Mouse (Mus musculus): Measurements from ENCODE around the gene Ssb. TPM values are rescaled to one million over a fixed set of nuclear protein-coding genes. Genes with fewer than 3 reads are reported as not detected.

The Ssb gene
- polyA plus RNA-seq, 1 experiment from 2014 or later = 239 TPM

DNA sequence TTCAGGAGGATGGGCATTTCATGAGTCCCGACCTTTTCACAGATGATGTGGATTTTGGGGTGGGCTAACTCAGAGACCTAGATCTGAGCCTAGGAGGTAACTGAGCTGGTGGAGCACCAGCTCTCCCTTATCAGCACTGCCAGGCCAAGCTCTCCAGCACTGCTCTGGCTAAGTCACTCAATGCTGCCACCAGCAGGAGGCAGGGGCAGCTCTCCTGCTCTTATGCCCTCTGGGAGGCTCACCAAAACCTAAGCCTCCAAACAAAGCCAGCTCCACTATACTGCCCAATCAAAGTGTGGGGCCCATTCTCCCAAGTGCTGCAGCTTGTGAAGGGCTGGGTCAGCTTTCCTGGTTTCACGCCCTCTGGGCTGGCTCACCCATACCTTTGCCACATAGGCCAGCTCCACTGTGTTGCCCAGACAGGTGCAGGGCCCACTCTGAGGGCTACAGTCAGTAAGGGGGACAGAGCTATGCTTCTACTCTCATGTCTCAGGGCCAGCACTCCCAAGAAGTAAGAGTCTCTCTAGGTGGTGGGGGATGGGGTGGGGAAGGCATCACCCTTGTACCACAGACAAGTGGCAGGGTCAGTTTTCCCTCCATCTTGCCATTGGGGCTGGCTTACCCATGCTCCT lies 9.8 kb upstream of the Ssb start:
- Histone ChIP-seq H3K4me2 (ENCODE audit: low read length) (no peak overlapping the region), H3K4me1 (ENCODE audit: control insufficient read depth, insufficient read depth, low read depth, low read length) (no peaks in the 10 kb centered on the region), H3K27ac (ENCODE audit: low read depth, low read length) (no peak overlapping the region), H3K9ac (ENCODE audit: low read depth, low read length) (no peak overlapping the region), H3K4me3 (ENCODE audit: low read length) (no peak overlapping the region), H3K9me3 (ENCODE audit: control insufficient read depth, low read length) (no peaks in the 10 kb centered on the region), H3K36me3 (ENCODE audit: control insufficient read depth, insufficient read depth, low read length) (no peaks in the 10 kb centered on the region), H3K27me3 (replicated peaks; ENCODE audit: control insufficient read depth, insufficient read depth, low read length) (no peaks in the 10 kb centered on the region)
- 76% methylated on average over 2 of the region's 2 CpGs for whole genome bisulfite sequencing
- no peak for ATAC-seq

DNA sequence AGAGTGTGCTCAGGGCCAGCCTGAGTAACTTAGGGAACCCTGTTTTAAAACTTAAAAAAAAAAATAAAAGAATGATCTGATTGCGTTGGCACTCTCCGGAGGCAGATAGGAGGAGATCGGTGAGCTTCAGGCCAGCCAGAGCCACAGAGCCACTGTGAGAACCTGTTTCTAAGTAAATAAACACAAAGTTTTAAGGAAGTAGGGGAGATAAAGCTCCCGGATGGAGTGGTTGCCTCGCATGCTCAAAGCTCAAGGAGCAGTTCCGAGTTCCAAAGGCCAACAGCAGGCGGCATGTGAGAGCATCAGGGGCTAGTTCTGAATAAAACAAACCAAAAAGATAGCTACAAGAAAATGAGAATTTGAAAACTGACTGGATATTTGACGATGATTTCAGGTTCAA lies 5.0 kb upstream of the Ssb start:
- Histone ChIP-seq H3K4me1 (ENCODE audit: control insufficient read depth, insufficient read depth, low read depth, low read length) (no peaks in the 10 kb centered on the region), H3K4me2 (ENCODE audit: low read length) (no peak overlapping the region), H3K27me3 (replicated peaks; ENCODE audit: control insufficient read depth, insufficient read depth, low read length) (no peaks in the 10 kb centered on the region), H3K9me3 (ENCODE audit: control insufficient read depth, low read length) (no peaks in the 10 kb centered on the region), H3K27ac (ENCODE audit: low read depth, low read length) (no peak overlapping the region), H3K36me3 (ENCODE audit: control insufficient read depth, insufficient read depth, low read length) (no peaks in the 10 kb centered on the region), H3K4me3 (ENCODE audit: low read length) (no peak overlapping the region), H3K9ac (ENCODE audit: low read depth, low read length) (no peak overlapping the region)
- WGBS = 66% methylated on average over 8 of the region's 8 CpGs
- ATAC-seq = no peak

DNA sequence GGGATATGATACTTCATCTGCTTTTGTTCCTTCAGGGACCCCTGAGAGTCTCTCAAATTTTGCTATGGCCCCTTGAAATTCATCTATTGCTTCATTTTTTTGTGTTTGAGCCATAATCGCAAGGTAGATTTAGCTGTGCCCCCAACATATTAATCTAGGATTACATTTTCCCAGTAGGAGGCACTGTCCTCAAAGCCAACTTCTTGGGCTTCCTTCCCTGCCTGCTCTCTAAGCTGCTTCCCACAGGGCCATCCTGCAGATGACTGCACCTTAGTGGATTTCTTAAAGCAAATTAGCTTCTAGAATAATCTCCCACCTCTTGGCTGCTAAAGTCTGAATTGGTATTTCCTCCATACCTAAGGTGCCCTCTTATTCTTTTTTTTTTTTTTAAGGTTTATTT lies 3.5 kb upstream of the Ssb start:
- no peaks in the 10 kb centered on the region for H3K36me3 ChIP-seq (ENCODE audit: control insufficient read depth, insufficient read depth, low read length)
- no peak for ATAC-seq
- no peaks in the 10 kb centered on the region for H3K27me3 ChIP-seq (replicated peaks; ENCODE audit: control insufficient read depth, insufficient read depth, low read length)
- H3K4me3 ChIP-seq (ENCODE audit: low read length) = no peak overlapping the region
- H3K4me1 ChIP-seq (ENCODE audit: control insufficient read depth, insufficient read depth, low read depth, low read length) = peaks cover 8% of the 10 kb centered on the region
- no peak overlapping the region for H3K27ac ChIP-seq (ENCODE audit: low read depth, low read length)
- WGBS = 92% methylated on average over 1 of the region's 1 CpGs
- H3K4me2 ChIP-seq (ENCODE audit: low read length) = no peak overlapping the region
- H3K9me3 ChIP-seq (ENCODE audit: control insufficient read depth, low read length) = no peaks in the 10 kb centered on the region
- H3K9ac ChIP-seq (ENCODE audit: low read depth, low read length) = no peak overlapping the region

DNA sequence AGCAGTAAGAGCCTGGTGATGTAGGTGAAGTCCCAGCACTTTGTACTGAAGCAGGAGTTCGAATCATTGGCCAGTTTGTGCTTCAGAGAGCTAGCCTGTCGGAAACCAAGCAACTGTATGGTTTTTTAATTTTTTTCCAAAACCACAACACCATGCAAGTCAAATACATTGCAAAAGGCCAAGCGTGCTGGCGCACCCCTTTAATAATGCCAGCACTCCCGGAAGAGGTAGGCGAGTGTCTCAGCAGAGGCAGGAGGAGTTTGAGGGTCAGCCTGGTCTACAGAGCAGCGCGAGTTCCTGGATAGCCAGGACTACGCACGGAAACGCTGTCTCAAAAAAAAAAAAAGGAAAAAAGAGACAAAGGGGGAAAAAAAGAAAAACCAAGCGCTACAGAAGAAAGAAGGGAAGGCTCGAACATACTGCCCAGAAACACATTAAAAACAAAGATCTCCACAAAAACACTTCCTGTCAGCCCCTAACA lies 350 bp upstream of the Ssb start:
- 10% methylated on average over 13 of the region's 13 CpGs for WGBS
- peak overlapping the region; percentile 99 for H3K4me3 ChIP-seq (ENCODE audit: low read length)
- peaks cover 18% of the 10 kb centered on the region for H3K4me1 ChIP-seq (ENCODE audit: control insufficient read depth, insufficient read depth, low read depth, low read length)
- no peaks in the 10 kb centered on the region for H3K27me3 ChIP-seq (replicated peaks; ENCODE audit: control insufficient read depth, insufficient read depth, low read length)
- peak overlapping the region; percentile 93 for H3K27ac ChIP-seq (ENCODE audit: low read depth, low read length)
- ATAC-seq = peak; percentile 68
- H3K36me3 ChIP-seq (ENCODE audit: control insufficient read depth, insufficient read depth, low read length) = no peaks in the 10 kb centered on the region
- H3K4me2 ChIP-seq (ENCODE audit: low read length) = peak overlapping the region; percentile 84
- H3K9ac ChIP-seq (ENCODE audit: low read depth, low read length) = peak overlapping the region; percentile 98
- H3K9me3 ChIP-seq (ENCODE audit: control insufficient read depth, low read length) = no peaks in the 10 kb centered on the region

DNA sequence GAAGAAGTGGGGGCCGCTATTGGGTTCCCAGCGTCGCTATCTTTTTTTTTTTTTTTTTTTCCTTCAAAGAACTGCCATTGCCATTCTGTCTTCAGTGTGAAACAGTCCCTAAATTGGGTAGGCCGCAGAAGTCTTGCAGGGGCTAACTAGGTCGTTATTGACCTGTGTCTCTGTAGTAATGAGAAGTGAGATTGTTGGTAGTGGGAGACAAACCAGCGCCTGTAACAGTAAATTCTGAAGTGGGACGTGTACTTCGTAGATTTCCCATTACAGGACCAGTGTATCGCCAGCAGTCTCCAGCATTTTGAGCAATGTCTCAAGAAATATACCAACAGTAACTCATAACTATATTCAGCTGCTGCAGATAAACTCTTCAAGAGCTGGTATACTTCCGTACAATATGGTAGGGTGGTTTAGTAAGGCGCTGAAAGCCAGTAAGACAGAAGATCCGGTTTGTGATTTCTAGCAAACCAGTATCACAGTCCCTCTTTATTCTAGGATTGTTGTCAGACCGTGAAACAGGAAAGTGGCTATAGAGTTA lies 825 bp downstream of the Ssb start:
- no peaks in the 10 kb centered on the region for H3K27me3 ChIP-seq (replicated peaks; ENCODE audit: control insufficient read depth, insufficient read depth, low read length)
- 3% methylated on average over 13 of the region's 13 CpGs for WGBS
- H3K4me3 ChIP-seq (ENCODE audit: low read length) = peak overlapping the region; percentile 99
- ATAC-seq = no peak
- peak overlapping the region; percentile 93; the same call in 1 of the 2 replicates for H3K27ac ChIP-seq (ENCODE audit: low read depth, low read length)
- H3K9me3 ChIP-seq (ENCODE audit: control insufficient read depth, low read length) = no peaks in the 10 kb centered on the region
- peaks cover 2% of the 10 kb centered on the region; the same call in 1 of the 2 replicates for H3K36me3 ChIP-seq (ENCODE audit: control insufficient read depth, insufficient read depth, low read length)
- peak overlapping the region; percentile 72 for H3K4me2 ChIP-seq (ENCODE audit: low read length)
- H3K9ac ChIP-seq (ENCODE audit: low read depth, low read length) = peak overlapping the region; percentile 98
- peaks cover 18% of the 10 kb centered on the region for H3K4me1 ChIP-seq (ENCODE audit: control insufficient read depth, insufficient read depth, low read depth, low read length)

DNA sequence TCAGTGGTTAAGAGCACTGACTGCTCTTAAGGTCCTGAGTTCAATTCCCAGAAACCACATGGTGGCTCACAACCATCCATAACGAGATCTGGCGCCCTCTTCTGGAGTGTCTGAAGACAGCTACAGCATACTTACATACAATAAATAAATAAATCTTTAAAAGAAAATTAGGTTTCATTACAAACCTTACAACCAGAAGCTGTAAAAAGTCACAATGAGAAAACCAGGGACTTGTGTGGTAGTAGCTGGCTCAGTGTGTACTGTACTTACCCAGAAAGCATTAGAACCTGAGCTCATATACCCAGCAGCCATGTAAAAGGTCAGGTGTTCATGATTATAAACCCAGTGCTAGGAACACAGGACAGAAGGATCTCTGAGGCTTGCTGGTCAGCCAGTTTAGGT lies 22.6 kb downstream of the Ssb start:
- Histone ChIP-seq H3K27ac (ENCODE audit: low read depth, low read length) (no peak overlapping the region), H3K9ac (ENCODE audit: low read depth, low read length) (no peak overlapping the region), H3K36me3 (ENCODE audit: control insufficient read depth, insufficient read depth, low read length) (no peaks in the 10 kb centered on the region), H3K9me3 (ENCODE audit: control insufficient read depth, low read length) (no peaks in the 10 kb centered on the region), H3K4me1 (ENCODE audit: control insufficient read depth, insufficient read depth, low read depth, low read length) (peaks cover 6% of the 10 kb centered on the region; the same call in 1 of the 2 replicates), H3K27me3 (replicated peaks; ENCODE audit: control insufficient read depth, insufficient read depth, low read length) (no peaks in the 10 kb centered on the region), H3K4me2 (ENCODE audit: low read length) (no peak overlapping the region), H3K4me3 (ENCODE audit: low read length) (no peak overlapping the region)
- no peak for ATAC-seq
- 67% methylated on average over 2 of the region's 2 CpGs for WGBS

DNA sequence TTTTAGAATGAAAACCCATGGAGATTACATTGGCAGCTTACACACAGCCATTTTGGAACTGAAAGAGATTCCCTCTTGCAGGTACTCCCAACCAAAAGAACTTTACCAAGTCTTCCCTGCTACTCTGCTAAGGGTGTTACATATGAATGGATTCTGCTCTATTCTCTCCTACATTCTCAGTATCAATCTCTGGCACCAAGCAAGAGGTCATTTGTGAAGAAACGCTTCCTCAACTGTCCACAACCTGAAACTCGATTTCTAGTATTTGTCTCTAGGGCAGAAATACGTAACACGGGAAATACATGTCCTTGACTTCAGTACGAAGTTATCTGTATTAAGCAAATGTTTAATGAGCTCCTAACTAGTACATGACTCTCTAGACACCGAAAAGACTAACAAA lies 23.2 kb downstream of the Ssb start:
- no peaks in the 10 kb centered on the region for H3K27me3 ChIP-seq (replicated peaks; ENCODE audit: control insufficient read depth, insufficient read depth, low read length)
- peak overlapping the region; percentile 66 for H3K4me3 ChIP-seq (ENCODE audit: low read length)
- no peak for ATAC-seq
- H3K9ac ChIP-seq (ENCODE audit: low read depth, low read length) = no peak overlapping the region
- peak overlapping the region; percentile 82 for H3K4me2 ChIP-seq (ENCODE audit: low read length)
- no peak overlapping the region for H3K27ac ChIP-seq (ENCODE audit: low read depth, low read length)
- peaks cover 6% of the 10 kb centered on the region; the same call in 1 of the 2 replicates for H3K4me1 ChIP-seq (ENCODE audit: control insufficient read depth, insufficient read depth, low read depth, low read length)
- no peaks in the 10 kb centered on the region for H3K9me3 ChIP-seq (ENCODE audit: control insufficient read depth, low read length)
- WGBS = 57% methylated on average over 6 of the region's 6 CpGs
- no peaks in the 10 kb centered on the region for H3K36me3 ChIP-seq (ENCODE audit: control insufficient read depth, insufficient read depth, low read length)

DNA sequence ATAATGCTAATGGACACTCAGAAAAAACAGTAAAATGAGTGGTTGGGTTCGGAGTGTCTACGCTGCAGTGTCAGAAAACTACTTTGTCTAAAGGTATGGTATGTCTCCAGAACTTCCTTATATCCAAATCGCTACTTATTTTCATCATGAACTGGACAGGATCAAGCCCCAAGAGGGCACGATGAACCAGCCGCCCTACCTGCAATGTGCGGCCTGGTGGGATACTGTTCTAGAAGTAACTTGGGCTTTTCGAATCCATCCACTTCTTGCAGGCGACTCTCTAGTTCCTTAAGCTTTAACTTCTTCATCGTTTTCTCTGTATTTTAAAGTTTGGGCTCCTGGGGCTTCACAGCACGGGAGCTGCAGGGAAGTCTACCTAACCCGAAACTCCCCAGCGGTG lies 23.7 kb downstream of the Ssb start:
- H3K9me3 ChIP-seq (ENCODE audit: control insufficient read depth, low read length) = no peaks in the 10 kb centered on the region
- peak; percentile 21; the same call in 1 of the 2 replicates for ATAC-seq
- no peaks in the 10 kb centered on the region for H3K27me3 ChIP-seq (replicated peaks; ENCODE audit: control insufficient read depth, insufficient read depth, low read length)
- WGBS = 6% methylated on average over 12 of the region's 12 CpGs
- peaks cover 6% of the 10 kb centered on the region; the same call in 1 of the 2 replicates for H3K4me1 ChIP-seq (ENCODE audit: control insufficient read depth, insufficient read depth, low read depth, low read length)
- peak overlapping the region; percentile 66 for H3K4me3 ChIP-seq (ENCODE audit: low read length)
- peak overlapping the region; percentile 68 for H3K27ac ChIP-seq (ENCODE audit: low read depth, low read length)
- no peaks in the 10 kb centered on the region for H3K36me3 ChIP-seq (ENCODE audit: control insufficient read depth, insufficient read depth, low read length)
- peak overlapping the region; percentile 82 for H3K4me2 ChIP-seq (ENCODE audit: low read length)
- H3K9ac ChIP-seq (ENCODE audit: low read depth, low read length) = peak overlapping the region; percentile 81

DNA sequence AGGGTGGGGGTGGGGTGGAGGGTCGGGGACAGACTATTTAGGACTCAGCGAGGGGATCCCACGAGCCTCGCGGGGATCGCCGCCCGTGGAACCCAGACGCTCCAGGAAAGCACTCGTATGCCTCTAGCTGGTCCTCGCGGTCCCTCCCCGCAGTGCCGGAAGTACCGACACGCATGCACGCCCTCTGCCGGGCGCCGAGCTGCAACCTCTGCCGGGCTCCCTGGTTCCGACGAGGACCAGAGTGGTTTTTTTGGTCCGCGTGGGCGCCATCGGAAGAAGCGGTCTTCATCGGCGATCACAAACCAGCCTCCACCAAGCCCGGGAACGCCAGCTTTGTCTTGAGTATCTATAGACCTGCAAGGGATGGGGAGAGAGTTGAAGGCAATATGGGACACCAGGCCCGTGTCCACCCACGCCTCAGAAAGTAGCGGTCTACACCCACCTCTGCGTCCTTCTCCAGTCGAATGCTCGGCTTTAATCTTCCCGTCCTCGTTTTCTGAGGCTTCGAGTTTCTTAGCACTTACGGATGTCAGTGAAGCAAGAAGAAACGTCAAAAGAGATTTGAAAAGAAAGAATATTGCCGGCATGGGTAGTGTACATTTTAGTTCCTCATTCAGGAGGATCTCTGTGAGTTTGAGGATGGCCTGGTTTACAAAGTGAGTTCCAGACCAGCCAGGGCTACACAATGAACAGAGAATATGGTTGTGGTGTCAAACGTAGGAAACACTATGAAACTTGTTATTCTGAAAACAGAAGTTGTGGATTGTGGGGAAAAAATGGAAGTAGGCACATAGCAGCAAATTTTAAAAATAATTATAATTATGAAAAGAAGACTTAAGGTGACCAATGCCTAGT lies 24.3 kb downstream of the Ssb start, which contains the start of gene Mettl5:
TSS of gene Mettl5 (minus strand) at position 165 of the 855 bp plus-strand sequence.
- WGBS = 1% methylated on average over 45 of the region's 45 CpGs
- peak; percentile 97 for ATAC-seq
- H3K36me3 ChIP-seq (ENCODE audit: control insufficient read depth, insufficient read depth, low read length) = no peaks in the 10 kb centered on the region
- no peaks in the 10 kb centered on the region for H3K27me3 ChIP-seq (replicated peaks; ENCODE audit: control insufficient read depth, insufficient read depth, low read length)
- H3K4me2 ChIP-seq (ENCODE audit: low read length) = peak within 1 kb of the TSS; percentile 82
- H3K4me3 ChIP-seq (ENCODE audit: low read length) = peak within 1 kb of the TSS; percentile 66
- peaks cover 6% of the 10 kb centered on the region; the same call in 1 of the 2 replicates for H3K4me1 ChIP-seq (ENCODE audit: control insufficient read depth, insufficient read depth, low read depth, low read length)
- no peaks in the 10 kb centered on the region for H3K9me3 ChIP-seq (ENCODE audit: control insufficient read depth, low read length)
- peak within 1 kb of the TSS; percentile 81 for H3K9ac ChIP-seq (ENCODE audit: low read depth, low read length)
- H3K27ac ChIP-seq (ENCODE audit: low read depth, low read length) = peak within 1 kb of the TSS; percentile 68
